8 mouse cellular contexts compared by ENCODE assay signal in the genomic region with DNA sequence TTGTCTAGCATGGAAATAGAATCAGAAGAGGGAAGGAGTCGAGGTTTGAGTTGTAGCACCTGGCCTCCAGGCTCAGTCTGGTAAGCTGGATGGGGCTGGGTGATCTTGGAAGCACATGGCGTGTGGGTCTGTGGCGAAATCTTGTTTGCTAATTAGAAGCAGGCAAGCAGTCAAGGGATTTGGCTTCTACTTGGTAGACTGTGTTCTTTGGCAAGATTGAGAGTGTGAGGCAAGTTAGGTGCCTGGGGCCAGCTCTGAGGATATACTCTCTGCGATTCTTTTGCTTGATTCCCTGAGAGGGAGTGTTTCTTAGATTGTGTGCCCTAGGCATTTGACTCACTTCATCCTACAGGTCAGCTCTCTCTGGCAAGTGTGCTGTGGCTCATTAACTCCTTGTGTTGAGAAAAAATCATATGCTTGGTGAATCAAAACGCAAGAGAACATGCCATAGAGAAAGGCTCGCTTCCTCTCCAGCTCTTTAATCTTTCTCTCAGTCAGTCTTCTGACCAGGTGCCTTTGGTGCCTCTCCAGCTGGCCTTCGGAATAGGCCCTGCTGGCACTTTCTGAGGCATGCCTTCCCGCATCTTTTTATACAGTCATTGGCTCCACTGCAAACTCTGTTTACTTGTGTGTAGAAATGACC. TPM values are rescaled to one million over a fixed set of nuclear protein-coding genes. Genes with fewer than 3 reads are reported as not detected.
DNase-seq lines count a peak whose midpoint lies in the region; ATAC-seq and TF ChIP-seq lines count a peak whose summit lies in the region.

No protein-coding gene starts in this region.

- H3K4me2 ChIP-seq in limb, embryonic 14.5 days (replicated peaks; ENCODE audit: low read depth, low read length, severe bottlenecking) = no peak overlapping the region
- H3K4me2 ChIP-seq in midbrain, postnatal 0 days (ENCODE audit: low read depth, low read length, poor library complexity, severe bottlenecking) = no peak overlapping the region

- no peaks in the 10 kb centered on the region for H3K4me1 ChIP-seq in limb, embryonic 14.5 days (ENCODE audit: control insufficient read depth, insufficient read depth, low read length)
- 0 out of 2 replicates have a peak, but pooled peaks cover 4% of the 10 kb centered on the region for H3K4me1 ChIP-seq in limb, embryonic 10.5 days
- no peaks in the 10 kb centered on the region for H3K4me1 ChIP-seq in midbrain, postnatal 0 days (ENCODE audit: insufficient read depth, low read length)

- 67% methylated on average over 8 of the region's 8 CpGs for WGBS in limb, embryonic 14.5 days
- 86% methylated on average over 8 of the region's 8 CpGs for WGBS in limb, embryonic 10.5 days
- WGBS in midbrain, postnatal 0 days = 83% methylated on average over 8 of the region's 8 CpGs

- no peaks in the 10 kb centered on the region for H3K9me3 ChIP-seq in limb, embryonic 14.5 days (ENCODE audit: control insufficient read depth, low read length)
- H3K9me3 ChIP-seq in limb, embryonic 10.5 days (replicated peaks) = no peaks in the 10 kb centered on the region
- H3K9me3 ChIP-seq in midbrain, postnatal 0 days (ENCODE audit: low read length) = no peaks in the 10 kb centered on the region

- peak; percentile 40 to 50 for DNase-seq in cerebellum, adult 18-20 months
- DNase-seq in limb, embryonic 14.5 days (ENCODE audit: low spot score) = peak; percentile 28
- no peak for DNase-seq in limb, embryonic 10.5 days (ENCODE audit: low spot score)
- DNase-seq in gastrocnemius, postnatal 36 days = peak; percentile 48 to 53
- DNase-seq in skeletal muscle tissue, adult 2 months (ENCODE audit: low read depth, low spot score) = peak; percentile 84
- DNase-seq in midbrain, postnatal 0 days (ENCODE audit: low spot score) = no peak
- no peak for DNase-seq in urinary bladder, postnatal 25 days (ENCODE audit: low spot score)

- no peak for TF ChIP-seq CTCF in midbrain, postnatal 0 days (IDR thresholded peaks at IDR 0.05)

- no peaks in the 10 kb centered on the region for H3K27me3 ChIP-seq in limb, embryonic 14.5 days (ENCODE audit: control insufficient read depth, insufficient read depth, low read length)
- H3K27me3 ChIP-seq in limb, embryonic 10.5 days (ENCODE audit: low read depth, poor library complexity, severe bottlenecking) = no peaks in the 10 kb centered on the region
- H3K27me3 ChIP-seq in midbrain, postnatal 0 days (ENCODE audit: insufficient read depth, low read length) = no peaks in the 10 kb centered on the region

- H3K27ac ChIP-seq in limb, embryonic 14.5 days (replicated peaks; ENCODE audit: low read depth, low read length) = 0 out of 2 replicates have a peak overlapping the region, but pooled peaks have one; percentile 13
- no peak overlapping the region for H3K27ac ChIP-seq in limb, embryonic 10.5 days
- H3K27ac ChIP-seq in midbrain, postnatal 0 days (ENCODE audit: low read depth, low read length) = no peak overlapping the region

- no peak for ATAC-seq in cerebellum, adult (ENCODE audit: insufficient number of reproducible peaks, low FRiP score, low TSS enrichment)
- no peak for ATAC-seq in limb, embryonic 14.5 days (ENCODE audit: low FRiP score, low read depth)
- no peak for ATAC-seq in midbrain, postnatal 0 days (ENCODE audit: low FRiP score)

- H3K36me3 ChIP-seq in limb, embryonic 14.5 days (ENCODE audit: control insufficient read depth, insufficient read depth, low read length) = peaks cover 18% of the 10 kb centered on the region
- H3K36me3 ChIP-seq in limb, embryonic 10.5 days = peaks cover 89% of the 10 kb centered on the region
- H3K36me3 ChIP-seq in midbrain, postnatal 0 days (ENCODE audit: insufficient read depth, low read length) = peaks cover 3% of the 10 kb centered on the region; the same call in 1 of the 2 replicates

- H3K4me3 ChIP-seq in limb, embryonic 14.5 days (replicated peaks; ENCODE audit: low read length) = no peak overlapping the region
- H3K4me3 ChIP-seq in limb, embryonic 10.5 days = no peak overlapping the region
- H3K4me3 ChIP-seq in midbrain, postnatal 0 days (ENCODE audit: low read depth, low read length) = no peak overlapping the region

- no peak overlapping the region for H3K9ac ChIP-seq in limb, embryonic 14.5 days (ENCODE audit: low read depth, low read length, severe bottlenecking)
- H3K9ac ChIP-seq in midbrain, postnatal 0 days (replicated peaks; ENCODE audit: low read length, poor library complexity, severe bottlenecking) = no peak overlapping the region

- intact Hi-C loops in gastrocnemius, postnatal 36 days (cut with DNase I) = no loop called here

- no peak for TF ChIP-seq POLR2A in limb, embryonic 14.5 days (IDR thresholded peaks at IDR 0.05; ENCODE audit: borderline replicate concordance, extremely low read depth, insufficient read depth, insufficient read length)

RNA-seq across cellular contexts. Expression of a gene that starts 17.1 kb away (rescaled TPM):
- polyA plus RNA-seq in limb, embryonic 14.5 days (2012; rRNA removed) = 42.1 and 57.6 TPM in 2 replicates
- polyA plus RNA-seq in limb, embryonic 14.5 days (2014; fragmentation: Nextera tagmentation; extraction: Ambion mirVana) = 55.7 and 73.1 TPM in 2 replicates
- 85.3 and 94.5 TPM in 2 replicates for polyA plus RNA-seq in limb, embryonic 10.5 days (2016; fragmentation: Nextera tagmentation; extraction: Ambion mirVana)
- total RNA-seq in gastrocnemius, postnatal 36 days (2021) = 10 to 100 TPM in 1 of 2 experiments, 1 to 10 TPM in 1; 5.9 to 10.1 TPM
- 37.1 and 44.3 TPM in 2 replicates for total RNA-seq in midbrain, postnatal 0 days (2014; rRNA removed)
- polyA plus RNA-seq in midbrain, postnatal 0 days (2015; fragmentation: Nextera tagmentation; extraction: Ambion mirVana) = 40.2 and 41.7 TPM in 2 replicates

RNA-seq across cellular contexts. Expression of a gene that starts 25.0 kb away (rescaled TPM):
- 52.4 and 58.3 TPM in 2 replicates for polyA plus RNA-seq in limb, embryonic 14.5 days (2012; rRNA removed)
- polyA plus RNA-seq in limb, embryonic 14.5 days (2014; fragmentation: Nextera tagmentation; extraction: Ambion mirVana) = 32.5 and 36.1 TPM in 2 replicates
- 42.0 and 46.6 TPM in 2 replicates for polyA plus RNA-seq in limb, embryonic 10.5 days (2016; fragmentation: Nextera tagmentation; extraction: Ambion mirVana)
- total RNA-seq in gastrocnemius, postnatal 36 days (2021) = 1 to 10 TPM; 7.2 to 8.1 TPM
- total RNA-seq in midbrain, postnatal 0 days (2014; rRNA removed) = 40.5 and 53.3 TPM in 2 replicates
- polyA plus RNA-seq in midbrain, postnatal 0 days (2015; fragmentation: Nextera tagmentation; extraction: Ambion mirVana) = 33.8 and 35.2 TPM in 2 replicates

RNA-seq across cellular contexts. Expression of a gene that starts 25.0 kb away (rescaled TPM):
- 35.5 and 40.3 TPM in 2 replicates for polyA plus RNA-seq in limb, embryonic 14.5 days (2012; rRNA removed)
- 44.7 and 46.6 TPM in 2 replicates for polyA plus RNA-seq in limb, embryonic 14.5 days (2014; fragmentation: Nextera tagmentation; extraction: Ambion mirVana)
- 76.4 and 88.2 TPM in 2 replicates for polyA plus RNA-seq in limb, embryonic 10.5 days (2016; fragmentation: Nextera tagmentation; extraction: Ambion mirVana)
- total RNA-seq in gastrocnemius, postnatal 36 days (2021) = 10 to 100 TPM; 25.4 to 25.5 TPM
- 60.0 and 71.6 TPM in 2 replicates for total RNA-seq in midbrain, postnatal 0 days (2014; rRNA removed)
- 51.9 and 58.3 TPM in 2 replicates for polyA plus RNA-seq in midbrain, postnatal 0 days (2015; fragmentation: Nextera tagmentation; extraction: Ambion mirVana)

RNA-seq across cellular contexts. Expression of a gene that starts 35.5 kb away (rescaled TPM):
- 13.7 and 15.0 TPM in 2 replicates for polyA plus RNA-seq in limb, embryonic 14.5 days (2012; rRNA removed)
- 6.3 and 7.8 TPM in 2 replicates for polyA plus RNA-seq in limb, embryonic 14.5 days (2014; fragmentation: Nextera tagmentation; extraction: Ambion mirVana)
- polyA plus RNA-seq in limb, embryonic 10.5 days (2016; fragmentation: Nextera tagmentation; extraction: Ambion mirVana) = 10.8 and 13.4 TPM in 2 replicates
- 1 to 10 TPM; 2.8 to 3.0 TPM for total RNA-seq in gastrocnemius, postnatal 36 days (2021)
- total RNA-seq in midbrain, postnatal 0 days (2014; rRNA removed) = 21.3 and 22.5 TPM in 2 replicates
- 16.7 and 18.7 TPM in 2 replicates for polyA plus RNA-seq in midbrain, postnatal 0 days (2015; fragmentation: Nextera tagmentation; extraction: Ambion mirVana)

RNA-seq across cellular contexts. Expression of a gene that starts 49.0 kb away (rescaled TPM):
- 29.5 and 34.3 TPM in 2 replicates for polyA plus RNA-seq in limb, embryonic 14.5 days (2012; rRNA removed)
- 38.8 and 38.9 TPM in 2 replicates for polyA plus RNA-seq in limb, embryonic 14.5 days (2014; fragmentation: Nextera tagmentation; extraction: Ambion mirVana)
- polyA plus RNA-seq in limb, embryonic 10.5 days (2016; fragmentation: Nextera tagmentation; extraction: Ambion mirVana) = 5.6 and 7.3 TPM in 2 replicates
- total RNA-seq in gastrocnemius, postnatal 36 days (2021) = under 1 TPM in 1 of 2 experiments, not detected in 1; 0.26 TPM
- total RNA-seq in midbrain, postnatal 0 days (2014; rRNA removed) = 0.77 TPM in 1 of 2 replicates, not detected in the other
- 0.31 TPM in 1 of 2 replicates, not detected in the other for polyA plus RNA-seq in midbrain, postnatal 0 days (2015; fragmentation: Nextera tagmentation; extraction: Ambion mirVana)

Comparison
In these comparisons a context has a peak if more than half of its experiments do, and no peak if none do; other contexts are left out.
1. DNase-seq: peak in cerebellum, adult 18-20 months (2 of 2), limb, embryonic 14.5 days (single experiment), gastrocnemius, postnatal 36 days (2 of 2) and skeletal muscle tissue, adult 2 months (single experiment); none in limb, embryonic 10.5 days (single experiment), midbrain, postnatal 0 days (single experiment) and urinary bladder, postnatal 25 days (single experiment).